11 mouse cellular contexts compared by ENCODE assay signal in genomic region chr13:51917658-51918057, GRCm38 (mm10).
DNase-seq lines count a peak whose midpoint lies in the region; ATAC-seq lines count a peak whose summit lies in the region.
"Had no signal": no experiment of that assay in that cellular context is flagged by ENCODE, and none has a peak within 500 bp of the region (broad histone marks: within the 10 kb centered on the region; RNA-seq: fewer than 3 reads in every experiment).

No protein-coding gene starts in this region.

- DNase-seq in layer of hippocampus, postnatal 10 days (ENCODE audit: low spot score in 2 of 2) = peak; percentile 35 to 53
- no peak for DNase-seq in layer of hippocampus, postnatal 36 days
- DNase-seq in forebrain, embryonic 14.5 days (ENCODE audit: low spot score) = peak; percentile 89
- DNase-seq in midbrain, embryonic 11.5 days (ENCODE audit: low spot score, missing footprints) = peak; percentile 91
- peak; percentile 94 for DNase-seq in retina, postnatal 1 day
- no peak for DNase-seq in testis, postnatal 10 days (ENCODE audit: low spot score)
- no peak for DNase-seq in testis, postnatal 14 days (ENCODE audit: low spot score)
- no peak for DNase-seq in liver, embryonic 11.5 days (ENCODE audit: low spot score)
- DNase-seq: gastrocnemius, postnatal 36 days; right cerebral cortex, postnatal 25 days had no signal

- ATAC-seq in forebrain, embryonic 14.5 days = peak; percentile 52
- ATAC-seq in midbrain, embryonic 11.5 days (ENCODE audit: low FRiP score) = no peak
- ATAC-seq in liver, embryonic 11.5 days (replicated peaks; ENCODE audit: low FRiP score) = no peak
- ATAC-seq: liver, embryonic 12.5 days had no signal

- peaks cover 54% of the 10 kb centered on the region for H3K4me1 ChIP-seq in forebrain, embryonic 14.5 days (ENCODE audit: control insufficient read depth, insufficient read depth, low read length)
- H3K4me1 ChIP-seq in midbrain, embryonic 11.5 days (ENCODE audit: control insufficient read depth, insufficient read depth, low read length) = peaks cover 55% of the 10 kb centered on the region
- peaks cover 10% of the 10 kb centered on the region; the same call in 1 of the 2 replicates for H3K4me1 ChIP-seq in liver, embryonic 11.5 days (replicated peaks; ENCODE audit: control insufficient read depth, insufficient read depth, low read length)

- 5% methylated on average over 7 of the region's 7 CpGs for WGBS in forebrain, embryonic 14.5 days
- 22% methylated on average over 7 of the region's 7 CpGs for WGBS in midbrain, embryonic 11.5 days
- 68% methylated on average over 7 of the region's 7 CpGs for WGBS in liver, embryonic 11.5 days

- H3K9me3 ChIP-seq in forebrain, embryonic 14.5 days (replicated peaks; ENCODE audit: control insufficient read depth, low read length) = no peaks in the 10 kb centered on the region
- no peaks in the 10 kb centered on the region for H3K9me3 ChIP-seq in midbrain, embryonic 11.5 days (ENCODE audit: control insufficient read depth, low read length)
- H3K9me3 ChIP-seq in liver, embryonic 11.5 days (ENCODE audit: control insufficient read depth, low read length) = no peaks in the 10 kb centered on the region
- H3K9me3 ChIP-seq: liver, embryonic 12.5 days had no signal

- H3K9ac ChIP-seq in forebrain, embryonic 14.5 days (ENCODE audit: low read length) = no peak overlapping the region; the same call in 1 of the 2 replicates
- 0 out of 2 replicates have a peak overlapping the region, but pooled peaks have one; percentile 20 for H3K9ac ChIP-seq in midbrain, embryonic 11.5 days (ENCODE audit: low read length)
- no peak overlapping the region for H3K9ac ChIP-seq in liver, embryonic 11.5 days (ENCODE audit: low read depth, low read length)
- H3K9ac ChIP-seq: liver, embryonic 12.5 days had no signal

- no peaks in the 10 kb centered on the region for H3K36me3 ChIP-seq in forebrain, embryonic 14.5 days (ENCODE audit: control insufficient read depth, insufficient read depth, low read length)
- H3K36me3 ChIP-seq in midbrain, embryonic 11.5 days (ENCODE audit: control insufficient read depth, insufficient read depth, low read length) = no peaks in the 10 kb centered on the region
- H3K36me3 ChIP-seq in liver, embryonic 11.5 days (ENCODE audit: control insufficient read depth, insufficient read depth, low read length) = no peaks in the 10 kb centered on the region
- H3K36me3 ChIP-seq: liver, embryonic 12.5 days had no signal

- no peak overlapping the region for H3K4me3 ChIP-seq in forebrain, embryonic 14.5 days (ENCODE audit: low read depth, low read length)
- H3K4me3 ChIP-seq in midbrain, embryonic 11.5 days (ENCODE audit: low read depth, low read length) = no peak overlapping the region
- H3K4me3 ChIP-seq in liver, embryonic 11.5 days (ENCODE audit: low read depth, low read length) = no peak overlapping the region
- H3K4me3 ChIP-seq: liver, embryonic 12.5 days had no signal

- peak overlapping the region; percentile 85 for H3K27ac ChIP-seq in forebrain, embryonic 14.5 days (ENCODE audit: low read depth, low read length)
- peak overlapping the region; percentile 17 for H3K27ac ChIP-seq in midbrain, embryonic 11.5 days (ENCODE audit: low read depth, low read length)
- no peak overlapping the region for H3K27ac ChIP-seq in liver, embryonic 11.5 days (ENCODE audit: low read depth, low read length)
- H3K27ac ChIP-seq: liver, embryonic 12.5 days had no signal

- no peak overlapping the region for H3K4me2 ChIP-seq in forebrain, embryonic 14.5 days (ENCODE audit: low read length)
- H3K4me2 ChIP-seq in midbrain, embryonic 11.5 days = no peak overlapping the region; the same call in 1 of the 2 replicates
- no peak overlapping the region for H3K4me2 ChIP-seq in liver, embryonic 11.5 days
- H3K4me2 ChIP-seq: liver, embryonic 12.5 days had no signal

- no peaks in the 10 kb centered on the region for H3K27me3 ChIP-seq in forebrain, embryonic 14.5 days (replicated peaks; ENCODE audit: control insufficient read depth, insufficient read depth, low read length)
- H3K27me3 ChIP-seq in midbrain, embryonic 11.5 days (ENCODE audit: control insufficient read depth, insufficient read depth, low read length) = peaks cover 63% of the 10 kb centered on the region
- peaks cover 27% of the 10 kb centered on the region for H3K27me3 ChIP-seq in liver, embryonic 11.5 days (replicated peaks; ENCODE audit: control insufficient read depth, insufficient read depth, low read length)

Comparison
In these comparisons a context has a peak if more than half of its experiments do, and no peak if none do; other contexts are left out.
1. DNase-seq: peak in layer of hippocampus, postnatal 10 days (2 of 2), forebrain, embryonic 14.5 days (single experiment), midbrain, embryonic 11.5 days (single experiment) and retina, postnatal 1 day (single experiment); none in layer of hippocampus, postnatal 36 days (0 of 2), testis, postnatal 10 days (single experiment), testis, postnatal 14 days (single experiment) and liver, embryonic 11.5 days (single experiment).